Mouse (Mus musculus): ENCODE results near the gene Dpp4. TPM values are rescaled to one million over a fixed set of nuclear protein-coding genes. Genes with fewer than 3 reads are reported as not detected.

Dpp4 gene
- polyA plus RNA-seq (2014; fragmentation: Nextera tagmentation; extraction: Ambion mirVana), result 0.19 and 0.27 TPM in 2 replicates

DNA sequence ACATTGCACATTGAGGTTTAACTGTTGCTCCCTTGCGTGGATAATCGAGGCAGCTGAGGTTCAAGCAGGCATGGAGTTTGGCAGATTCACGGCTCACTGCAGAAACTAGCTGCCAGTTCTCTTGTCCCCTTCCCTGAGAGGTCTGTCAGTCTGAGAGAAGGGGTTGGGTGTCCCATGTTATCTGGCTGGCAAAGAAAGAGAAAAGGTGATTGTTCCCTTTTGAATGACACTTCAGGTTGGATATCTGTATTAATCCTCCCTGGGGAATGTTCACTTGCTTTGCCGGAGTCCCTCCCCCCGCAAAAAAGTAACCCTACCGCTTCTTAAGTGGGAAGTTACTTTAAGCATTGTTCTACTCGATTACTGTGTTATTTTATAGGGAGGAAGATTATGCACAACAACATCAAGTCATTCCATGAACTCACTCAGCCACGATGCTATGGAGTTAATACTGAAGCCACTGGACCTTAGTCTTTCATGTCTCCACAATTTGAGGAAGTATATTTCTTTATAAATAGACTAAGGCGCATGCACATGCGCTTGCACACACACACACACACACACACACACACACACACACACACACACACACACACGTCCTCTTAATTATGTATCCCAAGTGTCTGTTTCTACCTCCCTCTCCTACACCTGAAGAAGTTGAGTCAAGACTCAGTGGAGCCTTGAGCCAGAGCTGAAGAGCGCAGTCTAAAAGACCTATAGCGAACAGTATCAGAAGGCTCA, at the start of gene Dpp4:
Dpp4 (minus strand) TSS at position 151 of the 741 bp plus-strand sequence.
- Histone ChIP-seq H3K9me3 (ENCODE audit: control insufficient read depth, low read length) (no peaks in the 10 kb centered on the region), H3K27ac (replicated peaks; ENCODE audit: low read depth, low read length) (no peak within 1 kb of the TSS), H3K36me3 (ENCODE audit: control insufficient read depth, insufficient read depth, low read length) (no peaks in the 10 kb centered on the region), H3K4me2 (ENCODE audit: low read depth, severe bottlenecking) (peak within 1 kb of the TSS; percentile 52), H3K4me1 (ENCODE audit: control insufficient read depth, insufficient read depth, low read length) (peaks cover 7% of the 10 kb centered on the region; the same call in 1 of the 2 replicates), H3K27me3 (ENCODE audit: control insufficient read depth, insufficient read depth, low read length) (peaks cover 7% of the 10 kb centered on the region), H3K4me3 (ENCODE audit: low read depth, low read length) (peak within 1 kb of the TSS; percentile 29), H3K9ac (ENCODE audit: low read length) (peak within 1 kb of the TSS; percentile 9)
- no peak for ATAC-seq (ENCODE audit: insufficient number of reproducible peaks, low FRiP score, low TSS enrichment, low read depth)
- DNase-seq (ENCODE audit: low spot score), result no peak
- 61% methylated on average over 13 of the region's 13 CpGs for WGBS

- H3K36me3 ChIP-seq (ENCODE audit: control insufficient read depth, insufficient read depth, low read length), result no peaks in the 10 kb centered on the region
- no peaks in the 10 kb centered on the region for H3K27me3 ChIP-seq (ENCODE audit: control insufficient read depth, insufficient read depth, low read length)
- H3K9me3 ChIP-seq (ENCODE audit: control insufficient read depth, low read length), result no peaks in the 10 kb centered on the region
- H3K4me2 ChIP-seq (ENCODE audit: low read depth, severe bottlenecking), result no peak overlapping the region
- WGBS, result 82% methylated on average over 12 of the region's 12 CpGs
- no peak overlapping the region for H3K27ac ChIP-seq (replicated peaks; ENCODE audit: low read depth, low read length)
- no peaks in the 10 kb centered on the region for H3K4me1 ChIP-seq (ENCODE audit: control insufficient read depth, insufficient read depth, low read length)
- ATAC-seq (ENCODE audit: insufficient number of reproducible peaks, low FRiP score, low TSS enrichment, low read depth) (no peak), DNase-seq (ENCODE audit: low spot score) (no peak)
- no peak overlapping the region for H3K9ac ChIP-seq (ENCODE audit: low read length)
- H3K4me3 ChIP-seq (ENCODE audit: low read depth, low read length), result no peak overlapping the region
Observed at GRCm38 (mm10) chr2:62460815-62461450, 48.9 kb upstream of the Dpp4 start.

DNA sequence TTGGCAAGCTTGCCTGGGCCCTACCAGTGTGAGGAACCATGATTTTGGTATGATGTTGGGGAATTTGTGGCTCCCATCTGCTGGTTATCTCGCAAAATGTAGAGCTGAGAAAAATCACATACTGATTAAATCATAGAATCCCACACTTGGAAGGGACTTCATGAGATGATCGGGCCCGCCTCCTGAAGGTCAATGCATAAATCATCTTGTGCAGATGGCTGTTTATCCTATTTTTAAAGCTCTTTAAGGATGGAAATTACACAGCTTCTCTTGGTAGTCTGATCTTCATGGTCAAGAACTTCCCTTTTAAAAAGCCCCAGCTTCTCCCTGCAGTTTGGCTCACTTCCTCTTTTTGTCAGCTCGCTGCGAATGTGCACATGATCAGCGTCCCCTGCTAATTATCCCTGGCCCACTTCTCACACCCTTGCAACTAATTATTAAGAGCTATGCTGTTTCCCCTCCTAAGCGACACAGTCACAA, 48.2 kb upstream of the Dpp4 start:
- Histone ChIP-seq H3K9ac (ENCODE audit: low read length) (no peak overlapping the region), H3K4me2 (ENCODE audit: low read depth, severe bottlenecking) (no peak overlapping the region), H3K36me3 (ENCODE audit: control insufficient read depth, insufficient read depth, low read length) (no peaks in the 10 kb centered on the region), H3K4me1 (ENCODE audit: control insufficient read depth, insufficient read depth, low read length) (no peaks in the 10 kb centered on the region), H3K9me3 (ENCODE audit: control insufficient read depth, low read length) (no peaks in the 10 kb centered on the region), H3K27ac (replicated peaks; ENCODE audit: low read depth, low read length) (no peak overlapping the region), H3K4me3 (ENCODE audit: low read depth, low read length) (no peak overlapping the region), H3K27me3 (ENCODE audit: control insufficient read depth, insufficient read depth, low read length) (no peaks in the 10 kb centered on the region)
- ATAC-seq (ENCODE audit: insufficient number of reproducible peaks, low FRiP score, low TSS enrichment, low read depth) (no peak), DNase-seq (ENCODE audit: low spot score) (no peak)
- 69% methylated on average over 7 of the region's 7 CpGs for WGBS

DNA sequence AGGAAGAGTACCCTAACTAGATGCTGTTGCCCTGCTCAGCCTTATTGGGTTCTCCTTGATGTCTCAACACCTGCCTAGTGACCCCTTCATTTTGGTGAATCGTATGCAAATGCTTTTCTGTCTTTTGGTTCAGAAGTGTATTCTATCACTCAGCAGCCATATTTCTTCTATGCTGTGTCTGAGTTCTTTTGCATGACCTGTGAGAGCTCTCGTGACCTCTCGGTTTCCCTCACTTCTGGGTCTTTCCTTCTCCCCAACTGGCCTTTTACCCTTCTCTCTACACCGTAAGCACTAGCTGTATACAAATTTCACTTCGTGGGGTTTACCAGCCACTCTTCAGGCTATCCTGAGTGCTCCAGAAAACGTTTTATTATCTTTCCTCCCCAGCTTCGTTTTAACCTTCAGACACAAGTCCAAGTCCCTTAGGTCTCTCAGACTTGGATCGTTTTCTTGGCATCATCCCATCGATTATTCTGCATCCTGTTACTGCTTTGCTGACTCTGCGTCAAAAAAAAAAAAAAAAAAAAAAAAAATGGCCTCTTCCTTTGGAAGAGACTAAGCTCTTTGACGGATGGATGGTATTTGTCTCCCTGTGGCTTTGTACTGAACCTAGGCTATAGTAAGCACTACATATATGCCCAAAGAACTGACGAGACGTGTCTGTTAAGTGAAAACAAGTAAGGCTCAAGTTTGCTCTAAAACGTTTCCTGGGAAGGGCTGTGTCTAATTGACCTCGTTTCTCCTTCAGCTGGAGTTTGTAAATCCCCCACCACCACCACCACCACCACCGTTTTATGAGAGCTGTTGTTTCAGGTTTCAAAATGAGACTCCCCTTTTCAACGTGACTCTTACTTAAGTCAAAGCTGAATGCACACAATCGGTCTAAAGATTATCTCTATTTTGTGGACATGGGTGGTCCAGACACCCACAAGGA, 47.5 kb upstream of the Dpp4 start:
- Histone ChIP-seq H3K4me2 (ENCODE audit: low read depth, severe bottlenecking) (no peak overlapping the region), H3K27me3 (ENCODE audit: control insufficient read depth, insufficient read depth, low read length) (no peaks in the 10 kb centered on the region), H3K36me3 (ENCODE audit: control insufficient read depth, insufficient read depth, low read length) (no peaks in the 10 kb centered on the region), H3K9me3 (ENCODE audit: control insufficient read depth, low read length) (no peaks in the 10 kb centered on the region), H3K9ac (ENCODE audit: low read length) (no peak overlapping the region), H3K4me1 (ENCODE audit: control insufficient read depth, insufficient read depth, low read length) (no peaks in the 10 kb centered on the region), H3K27ac (replicated peaks; ENCODE audit: low read depth, low read length) (no peak overlapping the region), H3K4me3 (ENCODE audit: low read depth, low read length) (no peak overlapping the region)
- ATAC-seq (ENCODE audit: insufficient number of reproducible peaks, low FRiP score, low TSS enrichment, low read depth), result no peak
- 55% methylated on average over 18 of the region's 18 CpGs for WGBS
- no peak for DNase-seq (ENCODE audit: low spot score)

DNA sequence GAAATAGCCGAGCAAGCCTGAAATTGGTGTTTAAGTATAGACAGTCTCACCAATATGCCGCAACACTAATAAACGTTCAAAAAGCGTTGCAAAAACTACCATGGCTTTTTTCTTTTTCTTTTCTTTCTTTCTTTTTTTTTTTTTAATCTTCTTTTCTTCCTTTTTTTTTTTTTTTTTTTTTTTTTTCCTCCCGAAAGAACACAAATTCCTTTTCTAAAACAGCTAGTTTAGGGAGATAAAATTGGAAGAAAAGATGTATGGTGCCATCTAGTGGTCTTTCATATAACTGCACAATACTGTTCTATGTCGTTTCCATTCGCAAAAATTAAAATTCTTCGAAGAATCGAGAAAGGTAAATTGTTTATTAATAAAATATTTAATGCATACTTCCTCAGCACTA, 46.0 kb upstream of the Dpp4 start:
- Histone ChIP-seq H3K4me3 (ENCODE audit: low read depth, low read length) (no peak overlapping the region), H3K27ac (replicated peaks; ENCODE audit: low read depth, low read length) (no peak overlapping the region), H3K9ac (ENCODE audit: low read length) (no peak overlapping the region), H3K27me3 (ENCODE audit: control insufficient read depth, insufficient read depth, low read length) (no peaks in the 10 kb centered on the region), H3K9me3 (ENCODE audit: control insufficient read depth, low read length) (no peaks in the 10 kb centered on the region), H3K4me1 (ENCODE audit: control insufficient read depth, insufficient read depth, low read length) (no peaks in the 10 kb centered on the region), H3K4me2 (ENCODE audit: low read depth, severe bottlenecking) (no peak overlapping the region), H3K36me3 (ENCODE audit: control insufficient read depth, insufficient read depth, low read length) (no peaks in the 10 kb centered on the region)
- DNase-seq (ENCODE audit: low spot score), result no peak
- 47% methylated on average over 9 of the region's 9 CpGs for WGBS
- no peak for ATAC-seq (ENCODE audit: insufficient number of reproducible peaks, low FRiP score, low TSS enrichment, low read depth)

DNA sequence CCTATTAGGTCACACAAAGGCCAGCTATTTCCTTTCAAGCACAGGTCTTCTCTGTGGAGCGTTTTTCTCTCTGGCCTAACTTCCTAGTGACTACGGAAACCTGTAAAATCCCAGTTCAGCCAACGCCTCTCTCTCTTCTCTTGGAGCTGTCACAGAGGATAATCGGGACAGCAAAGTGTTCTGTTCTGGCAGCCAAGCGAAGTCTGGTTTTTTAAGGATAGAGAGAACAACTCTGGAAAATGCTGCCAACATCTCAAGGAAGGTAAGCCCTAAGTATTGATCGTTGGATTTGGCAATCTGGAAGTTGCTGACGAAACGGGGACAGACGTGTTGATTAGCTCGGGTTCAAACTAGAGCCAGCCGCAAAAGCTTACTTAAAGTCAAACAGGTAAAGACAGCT, 43.0 kb upstream of the Dpp4 start:
- ATAC-seq (ENCODE audit: insufficient number of reproducible peaks, low FRiP score, low TSS enrichment, low read depth) (no peak), DNase-seq (ENCODE audit: low spot score) (no peak)
- H3K27me3 ChIP-seq (ENCODE audit: control insufficient read depth, insufficient read depth, low read length), result no peaks in the 10 kb centered on the region
- no peaks in the 10 kb centered on the region for H3K36me3 ChIP-seq (ENCODE audit: control insufficient read depth, insufficient read depth, low read length)
- H3K4me2 ChIP-seq (ENCODE audit: low read depth, severe bottlenecking), result no peak overlapping the region
- H3K9me3 ChIP-seq (ENCODE audit: control insufficient read depth, low read length), result no peaks in the 10 kb centered on the region
- H3K4me3 ChIP-seq (ENCODE audit: low read depth, low read length), result no peak overlapping the region
- no peak overlapping the region for H3K9ac ChIP-seq (ENCODE audit: low read length)
- no peaks in the 10 kb centered on the region for H3K4me1 ChIP-seq (ENCODE audit: control insufficient read depth, insufficient read depth, low read length)
- WGBS, result 86% methylated on average over 11 of the region's 11 CpGs
- H3K27ac ChIP-seq (replicated peaks; ENCODE audit: low read depth, low read length), result no peak overlapping the region

GRCm38 (mm10) chr2:62454033-62454432, 42.0 kb upstream of the Dpp4 start:
- DNase-seq (ENCODE audit: low spot score), result no peak
- Histone ChIP-seq H3K4me1 (ENCODE audit: control insufficient read depth, insufficient read depth, low read length) (no peaks in the 10 kb centered on the region), H3K27me3 (ENCODE audit: control insufficient read depth, insufficient read depth, low read length) (no peaks in the 10 kb centered on the region), H3K27ac (replicated peaks; ENCODE audit: low read depth, low read length) (no peak overlapping the region), H3K36me3 (ENCODE audit: control insufficient read depth, insufficient read depth, low read length) (no peaks in the 10 kb centered on the region), H3K4me2 (ENCODE audit: low read depth, severe bottlenecking) (no peak overlapping the region), H3K4me3 (ENCODE audit: low read depth, low read length) (no peak overlapping the region), H3K9me3 (ENCODE audit: control insufficient read depth, low read length) (no peaks in the 10 kb centered on the region), H3K9ac (ENCODE audit: low read length) (no peak overlapping the region)
- 85% methylated on average over 6 of the region's 6 CpGs for WGBS
- ATAC-seq (ENCODE audit: insufficient number of reproducible peaks, low FRiP score, low TSS enrichment, low read depth), result no peak

DNA sequence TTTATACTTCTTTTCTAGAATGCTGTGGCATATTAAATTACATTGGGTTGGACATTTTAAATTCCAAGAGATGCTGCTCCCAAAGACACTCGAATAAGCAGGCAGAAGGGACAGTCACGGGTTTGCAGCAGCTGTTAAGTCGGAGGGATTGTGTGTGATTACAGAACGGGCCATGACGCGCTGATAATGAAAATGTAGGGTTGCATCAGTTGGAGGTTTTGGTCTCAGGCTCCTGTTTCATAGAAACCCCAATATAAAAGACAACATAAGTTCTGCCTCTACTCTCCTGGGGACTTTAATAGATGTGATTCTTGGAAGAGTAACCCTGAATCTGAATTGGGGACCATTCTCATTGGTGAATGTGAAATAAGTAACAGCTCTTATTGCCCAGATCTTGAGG, 38.3 kb upstream of the Dpp4 start:
- Histone ChIP-seq H3K27me3 (ENCODE audit: control insufficient read depth, insufficient read depth, low read length) (no peaks in the 10 kb centered on the region), H3K4me2 (ENCODE audit: low read depth, severe bottlenecking) (no peak overlapping the region), H3K9ac (ENCODE audit: low read length) (no peak overlapping the region), H3K9me3 (ENCODE audit: control insufficient read depth, low read length) (no peaks in the 10 kb centered on the region), H3K4me1 (ENCODE audit: control insufficient read depth, insufficient read depth, low read length) (no peaks in the 10 kb centered on the region), H3K27ac (replicated peaks; ENCODE audit: low read depth, low read length) (no peak overlapping the region), H3K36me3 (ENCODE audit: control insufficient read depth, insufficient read depth, low read length) (no peaks in the 10 kb centered on the region), H3K4me3 (ENCODE audit: low read depth, low read length) (no peak overlapping the region)
- DNase-seq (ENCODE audit: low spot score), result no peak
- 83% methylated on average over 6 of the region's 6 CpGs for WGBS
- no peak for ATAC-seq (ENCODE audit: insufficient number of reproducible peaks, low FRiP score, low TSS enrichment, low read depth)
